Mouse (Mus musculus) layer of hippocampus, adult 8-10 months (tissue): ENCODE results near the gene Abca3. TPM values are rescaled to one million over a fixed set of nuclear protein-coding genes. Genes with fewer than 3 reads are reported as not detected.
"Not testable (repeated sequence)": the region's sequence is repeated elsewhere in the genome, so short reads cannot be mapped to it uniquely, and the experiment has no call there.

Source experiments
- DNase-seq, 2 experiments: peaks; one replicate each; pipeline ENCODE4 v3.0.0; 2022; ENCODE audit warnings: low spot score in 2 of 2
- microRNA-seq, 2 experiments: library from miRNA; unstranded; fragments of <30 nt; microRNA quantifications; one replicate each; pipeline ENCODE4 v1.2.0; 2022
- total RNA-seq, 4 experiments: library from RNA; stranded (reverse); gene quantifications; 2 replicates each; pipeline ENCODE4 v1.2.4; 2022

The Abca3 gene
- total RNA-seq, 4 experiments from 2014 or later: 63.7 to 69.3 (median 67.1) TPM

DNA sequence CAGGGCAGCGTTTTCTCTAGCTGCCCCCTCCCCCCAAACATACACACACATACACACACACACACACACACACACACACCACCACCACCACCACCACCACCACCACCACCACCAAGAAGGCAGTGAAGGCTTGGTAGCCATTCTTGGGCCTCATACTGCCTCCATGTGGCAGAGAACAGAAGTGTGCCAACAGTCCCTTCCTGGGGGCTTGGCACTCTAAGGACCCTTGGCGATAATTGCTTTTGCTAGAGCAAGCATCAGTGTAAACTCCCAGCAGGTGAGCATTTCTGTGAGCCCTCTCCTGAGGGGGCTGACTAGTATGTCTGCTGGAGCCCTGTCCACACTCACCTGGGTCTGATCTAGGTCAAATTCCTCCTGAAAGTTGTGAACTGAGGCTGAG is 89.4 kb downstream of the Abca3 start:
- no peak for DNase-seq

DNA sequence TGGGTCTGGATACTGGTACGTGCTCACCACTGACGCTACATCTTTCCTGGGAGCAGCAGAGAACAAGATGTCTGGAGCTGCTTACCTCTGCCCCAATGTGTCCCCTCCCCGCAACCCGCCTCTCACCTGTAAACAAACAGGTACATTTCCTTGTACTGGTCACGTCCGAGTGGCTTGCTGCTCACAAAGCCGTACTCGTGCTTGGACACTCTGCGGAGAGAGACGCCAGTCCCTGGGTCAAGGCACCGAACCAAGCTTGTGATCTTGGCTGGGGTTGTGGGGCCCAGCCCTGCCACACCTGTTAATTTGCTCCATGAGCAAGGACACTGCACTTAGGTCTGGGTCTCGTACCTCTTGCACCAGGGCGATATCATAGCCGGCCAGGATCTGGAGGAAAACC is 90.4 kb downstream of the Abca3 start:
- DNase-seq: no peak

DNA sequence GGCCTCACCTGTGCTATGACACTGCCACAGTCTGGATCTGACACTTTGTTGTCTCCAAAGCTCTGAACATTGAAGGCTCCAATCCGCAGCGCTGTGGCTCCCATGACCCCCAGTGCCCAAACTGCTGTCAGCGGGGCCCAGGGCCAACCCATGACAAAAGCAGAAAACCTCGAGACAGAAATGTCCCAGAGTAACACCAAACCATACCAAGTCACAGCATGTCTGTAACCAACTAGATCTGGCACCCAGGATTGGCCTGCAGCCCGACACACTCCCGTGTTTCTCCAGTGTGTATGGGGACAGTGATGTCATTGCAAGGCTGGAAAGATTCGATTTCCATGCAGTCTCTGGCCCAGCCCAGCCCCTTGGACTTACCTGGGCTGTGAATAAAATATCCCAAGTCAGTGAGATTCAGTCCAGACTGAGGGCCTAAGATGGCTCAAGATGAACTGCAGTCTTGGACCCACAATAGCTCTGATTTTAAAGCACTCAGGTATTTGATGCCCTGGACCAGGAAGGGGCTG is 90.9 kb downstream of the Abca3 start, which contains the start of gene Dnase1l2:
Gene Dnase1l2 (minus strand): TSS at position 474 of the 524 bp plus-strand sequence.
- no peak for DNase-seq

DNA sequence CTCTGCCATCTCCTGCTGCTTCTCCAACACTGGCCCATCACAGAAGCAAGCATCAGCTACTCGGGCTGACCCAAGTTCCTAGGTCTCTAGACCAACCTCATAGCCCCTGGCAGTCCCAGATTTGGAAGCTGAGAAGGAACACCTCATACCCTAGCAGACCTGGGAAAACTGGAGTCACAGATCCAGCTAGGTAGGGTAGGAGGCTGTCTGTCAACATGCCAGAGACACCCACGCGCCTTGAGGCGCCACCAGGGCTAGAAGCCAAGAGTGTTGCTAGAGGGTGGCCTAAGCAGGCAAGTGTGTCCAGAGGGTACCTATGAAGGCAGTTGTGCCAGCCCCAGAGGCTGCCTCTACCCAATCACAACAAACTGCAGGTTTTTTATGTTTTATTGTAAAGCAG is 91.7 kb downstream of the Abca3 start:
- no peak for DNase-seq

DNA sequence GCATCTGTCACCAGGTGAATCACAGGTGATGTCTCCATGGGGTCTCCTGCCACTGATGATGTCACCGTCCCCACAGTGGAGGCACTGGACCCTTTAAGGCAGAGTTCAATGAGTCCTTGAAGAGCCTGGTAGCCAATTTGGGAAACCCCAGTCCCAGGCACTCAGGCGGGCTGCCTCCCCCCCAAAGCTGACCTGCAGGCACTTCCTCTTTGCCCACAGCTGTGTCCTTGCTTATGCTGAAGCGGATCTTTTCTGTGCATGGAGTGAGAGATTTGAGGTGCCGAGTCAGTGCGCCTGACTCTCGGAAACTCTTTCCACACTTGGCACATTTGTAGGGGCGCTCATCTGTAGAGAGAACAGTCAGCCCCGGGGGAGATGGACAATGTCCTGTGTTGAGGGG is 94.8 kb downstream of the Abca3 start:
- DNase-seq: no peak

DNA sequence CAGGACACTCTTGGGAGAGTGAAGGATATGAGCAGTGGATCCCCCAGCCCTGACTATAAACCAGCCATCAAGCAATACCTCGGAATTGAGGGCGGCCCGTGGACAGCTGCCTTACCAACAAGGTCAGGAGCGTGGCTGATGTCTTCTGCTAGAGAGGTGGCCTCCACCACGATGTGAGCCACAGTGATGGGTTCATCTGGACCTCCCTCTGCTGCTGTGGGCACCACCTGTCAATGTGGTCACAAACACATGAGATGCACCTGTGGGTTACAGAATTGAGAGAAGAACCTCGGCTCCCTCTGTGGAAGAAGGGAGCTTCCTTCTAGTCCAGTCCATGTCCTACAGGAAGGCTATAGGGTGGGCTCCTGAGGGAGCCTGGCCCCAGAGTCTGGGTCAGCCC is 97.8 kb downstream of the Abca3 start:
- no peak for DNase-seq

DNA sequence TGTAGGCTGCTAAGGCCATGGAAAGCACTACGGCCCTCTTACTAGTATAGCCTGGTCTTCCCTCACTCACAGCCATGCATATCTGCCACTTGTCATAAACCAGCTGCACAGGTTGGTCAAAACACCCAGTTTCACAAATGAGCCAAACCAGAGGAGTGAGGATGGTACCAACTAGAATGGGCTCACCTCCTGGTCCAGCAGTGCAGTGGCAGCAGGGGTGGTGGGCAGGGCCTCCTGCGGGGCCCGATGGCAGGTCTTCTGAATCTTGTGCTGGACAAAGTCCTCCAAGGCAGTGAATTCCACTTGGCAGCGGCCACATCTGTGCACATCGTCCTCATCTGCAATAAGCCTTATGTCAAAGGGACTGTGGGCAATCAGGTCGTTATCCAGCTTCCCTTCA is 99.5 kb downstream of the Abca3 start:
- no peak for DNase-seq

DNA sequence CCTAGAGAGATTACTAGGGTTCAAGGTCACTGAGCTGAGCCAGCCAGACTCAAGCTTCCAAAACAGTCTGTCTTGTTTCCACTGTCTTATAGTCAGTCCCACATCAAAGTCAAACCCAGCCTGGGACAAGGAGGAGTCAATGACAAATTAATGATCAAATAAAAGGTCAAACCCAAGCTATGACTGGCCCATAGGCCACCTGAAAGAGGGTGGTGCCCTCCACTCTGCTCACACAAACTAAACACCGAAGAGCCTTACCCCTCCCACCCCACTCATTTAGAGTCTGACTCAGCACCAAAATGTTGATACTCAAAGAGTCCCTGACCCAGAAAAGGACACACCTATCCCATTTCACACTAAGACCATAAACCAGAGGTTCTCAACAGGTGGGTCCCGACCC is 101.6 kb downstream of the Abca3 start:
- no peak for DNase-seq

DNA sequence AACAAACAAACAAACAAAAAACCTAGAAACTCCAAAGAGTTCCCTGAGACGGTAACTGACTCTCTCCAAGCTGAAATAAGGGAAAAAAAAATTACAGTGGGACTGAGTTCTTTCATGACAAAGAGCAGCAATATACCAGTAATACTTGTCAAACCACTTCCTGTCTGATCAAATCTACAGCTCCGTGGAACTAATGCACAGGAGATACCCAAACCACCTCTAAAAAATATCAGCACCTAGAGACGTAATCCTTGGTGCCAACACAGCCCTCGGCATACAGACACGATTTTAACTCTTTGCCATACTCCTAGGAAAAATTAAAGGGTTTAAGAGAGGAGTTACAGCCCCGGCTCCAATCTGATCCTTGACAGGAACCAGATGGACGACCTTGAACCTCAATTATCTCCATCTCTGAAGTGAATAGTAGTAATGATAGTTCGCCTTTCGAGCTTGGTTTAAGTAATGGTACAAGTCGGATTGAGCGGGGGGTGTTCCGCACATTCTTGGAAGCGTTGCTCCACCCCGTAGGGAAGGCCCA is 102.5 kb downstream of the Abca3 start:
- DNase-seq: no peak

DNA sequence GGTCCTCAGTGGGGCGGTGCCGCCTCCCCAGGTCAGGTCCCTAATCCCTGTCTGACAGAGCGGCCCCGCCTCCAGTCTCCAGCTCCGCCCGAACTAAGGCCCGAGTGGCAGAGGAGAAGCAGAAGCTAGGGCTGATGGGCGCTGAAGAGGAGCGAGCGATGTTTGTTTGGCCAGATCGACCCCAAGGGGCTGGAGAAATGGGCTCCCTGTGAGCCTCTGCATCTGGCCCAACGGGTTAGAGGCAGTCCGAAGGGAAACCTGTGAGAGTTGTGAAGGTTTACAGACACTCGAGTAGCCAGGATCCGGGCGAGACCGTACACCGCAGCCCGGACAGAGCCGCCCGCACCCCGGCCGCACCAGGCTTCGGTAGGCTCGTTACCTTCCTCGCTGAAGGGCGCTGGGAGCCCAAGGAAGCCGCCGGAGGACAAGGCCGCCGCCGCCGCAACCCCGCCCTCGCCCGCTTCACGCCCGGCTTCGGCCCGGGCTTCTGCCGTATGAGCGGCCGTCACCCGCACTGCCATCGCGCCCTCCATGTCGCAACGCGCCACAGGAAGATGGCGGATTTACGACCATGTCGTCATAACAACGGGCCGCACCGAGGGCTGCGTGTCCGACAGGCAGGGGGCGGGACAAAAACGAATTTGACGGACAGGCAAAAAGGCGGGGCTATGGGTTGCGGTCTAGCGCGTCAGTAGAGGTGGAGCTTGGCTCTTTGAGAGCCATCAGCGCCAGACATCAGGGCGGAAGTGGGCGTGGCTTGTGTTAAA is 103.2 kb downstream of the Abca3 start:
- DNase-seq: peak; percentile 99

DNA sequence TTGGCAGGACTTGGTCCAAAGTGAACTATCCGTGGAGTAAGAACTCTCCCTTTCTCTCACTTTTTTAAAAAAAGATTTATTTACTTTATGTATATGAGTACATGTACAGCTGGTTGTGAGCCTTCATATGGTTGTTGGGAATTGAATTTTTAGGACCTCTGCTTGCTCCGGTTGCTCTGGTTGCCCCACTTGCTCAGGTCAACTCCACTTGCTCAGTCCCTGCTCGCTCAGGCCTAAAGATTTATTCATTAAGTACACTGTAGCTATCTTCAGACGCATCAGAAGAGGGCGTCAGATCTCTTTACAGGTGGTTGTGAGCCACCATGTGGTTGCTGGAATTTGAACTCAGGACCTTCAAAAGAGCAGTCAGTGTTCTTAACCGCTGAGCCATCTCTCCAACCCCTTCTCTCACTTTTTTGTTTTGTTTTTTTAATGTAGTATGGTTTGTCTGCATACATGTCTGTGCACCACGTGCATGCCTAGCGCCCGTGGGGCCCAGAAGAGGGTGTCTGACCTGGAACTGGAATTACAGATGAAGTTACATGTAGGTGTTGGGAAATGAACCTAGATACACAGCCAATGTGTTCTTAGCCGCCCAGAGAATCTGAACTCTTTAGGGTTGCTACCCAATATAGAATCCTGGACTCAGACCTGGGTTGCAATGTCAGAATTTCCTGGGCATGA is 103.9 kb downstream of the Abca3 start:
- not testable (repeated sequence) for DNase-seq

Small RNAs within 50 kb of the gene (microRNA-seq; reads per million reads assigned to microRNA genes)
- 0 reads per million in 2 experiments for gene Gm24427

Other genes with a start within 250 kb of the Abca3 start
- 100 to 1,000 TPM in 3 of 4 experiments, 10 to 100 TPM in 1; 95.3 to 124 (median 108) TPM for gene Pdpk1, start 201.0 kb upstream of the Abca3 start, total RNA-seq
- gene Amdhd2, start 188.2 kb upstream of the Abca3 start, total RNA-seq: 10 to 100 TPM; 35.7 to 55.8 (median 40.5) TPM
- 1,000 to 10,000 TPM in 3 of 4 experiments, 100 to 1,000 TPM in 1; 996 to 1,139 (median 1,074) TPM for gene Atp6v0c, start 182.2 kb upstream of the Abca3 start, total RNA-seq
- 10 to 100 TPM; 60.0 to 71.5 (median 64.0) TPM for gene Tbc1d24, start 146.4 kb upstream of the Abca3 start, total RNA-seq
- 10 to 100 TPM in 1 of 4 experiments, 1 to 10 TPM in 3; 8.6 to 10.1 (median 9.3) TPM for gene Ntn3, start 142.4 kb upstream of the Abca3 start, total RNA-seq
- gene Tedc2, start 131.1 kb upstream of the Abca3 start, total RNA-seq: 10 to 100 TPM in 2 of 4 experiments, 1 to 10 TPM in 2; 8.7 to 11.4 (median 10.0) TPM
- gene Ccnf, start 100.5 kb upstream of the Abca3 start, total RNA-seq: 1 to 10 TPM; 5.1 to 8.0 (median 7.5) TPM
- gene Abca17, start 882 bp upstream of the Abca3 start, total RNA-seq: 1 to 10 TPM in 1 of 4 experiments, under 1 TPM in 3; 0.49 to 1.1 (median 0.75) TPM
- gene Rnps1, start 62.6 kb downstream of the Abca3 start, total RNA-seq: 100 to 1,000 TPM; 122 to 134 (median 134) TPM
- 10 to 100 TPM; 23.1 to 33.9 (median 27.9) TPM for gene Eci1, start 74.7 kb downstream of the Abca3 start, total RNA-seq
- 10 to 100 TPM in 1 of 4 experiments, 1 to 10 TPM in 3; 5.8 to 12.1 (median 8.2) TPM for gene Dnase1l2, start 91.2 kb downstream of the Abca3 start, total RNA-seq
- 10 to 100 TPM; 31.0 to 44.2 (median 38.4) TPM for gene E4f1, start 118.4 kb downstream of the Abca3 start, total RNA-seq
- gene Pgp, start 118.4 kb downstream of the Abca3 start, total RNA-seq: 10 to 100 TPM; 54.8 to 62.3 (median 57.7) TPM
- 1 to 10 TPM in 2 of 4 experiments, under 1 TPM in 2; 0.90 to 2.0 (median 1.4) TPM for gene Bricd5, start 121.9 kb downstream of the Abca3 start, total RNA-seq
- gene Mlst8, start 127.1 kb downstream of the Abca3 start, total RNA-seq: 10 to 100 TPM; 39.7 to 43.9 (median 41.9) TPM
- 100 to 1,000 TPM; 134 to 172 (median 153) TPM for gene Caskin1, start 136.7 kb downstream of the Abca3 start, total RNA-seq
- 100 to 1,000 TPM in 2 of 4 experiments, 10 to 100 TPM in 2; 82.9 to 106 (median 97.4) TPM for gene Traf7, start 176.0 kb downstream of the Abca3 start, total RNA-seq
- 10 to 100 TPM; 63.4 to 66.7 (median 65.6) TPM for gene Rab26, start 182.3 kb downstream of the Abca3 start, total RNA-seq
- 100 to 1,000 TPM in 1 of 4 experiments, 10 to 100 TPM in 3; 72.1 to 120 (median 88.4) TPM for gene Pkd1, start 197.9 kb downstream of the Abca3 start, total RNA-seq